Mouse (Mus musculus): ENCODE data around the gene Nat8. TPM values are rescaled to one million over a fixed set of nuclear protein-coding genes. Genes with fewer than 3 reads are reported as not detected.
"Not testable (repeated sequence)": the region's sequence is repeated elsewhere in the genome, so short reads cannot be mapped to it uniquely, and the experiment has no call there.

The Nat8 gene
- 2.8 and 3.5 TPM in 2 replicates for polyA plus RNA-seq (2012; rRNA removed)

GRCm38 (mm10) chr6:85831796-85832321 lies at the start of gene Nat8:
Nat8 (minus strand) TSS chr6:85832082.
- DNase-seq (ENCODE audit: extremely low spot score in 1 of 2, low spot score in 1 of 2): no peak

GRCm38 (mm10) chr6:85869006-85869405 lies 37.1 kb upstream of the Nat8 start, which contains the start of gene Nat8f2:
Nat8f2 (minus strand) TSS chr6:85869158.
- not testable (repeated sequence) for DNase-seq (ENCODE audit: extremely low spot score in 1 of 2, low spot score in 1 of 2)

GRCm38 (mm10) chr6:85867726-85868690 lies 36.1 kb upstream of the Nat8 start:
- DNase-seq (ENCODE audit: extremely low spot score in 1 of 2, low spot score in 1 of 2): no peak

GRCm38 (mm10) chr6:85866995-85867394 lies 35.1 kb upstream of the Nat8 start:
- DNase-seq (ENCODE audit: extremely low spot score in 1 of 2, low spot score in 1 of 2): not testable (repeated sequence)

- DNase-seq (ENCODE audit: extremely low spot score in 1 of 2, low spot score in 1 of 2): not testable (repeated sequence)
These were observed 34.3 kb upstream of the Nat8 start for GRCm38 (mm10) chr6:85866166-85866565.

- DNase-seq (ENCODE audit: extremely low spot score in 1 of 2, low spot score in 1 of 2): not testable (repeated sequence)
These were observed 33.2 kb upstream of the Nat8 start for GRCm38 (mm10) chr6:85864900-85865639.

- no peak for DNase-seq (ENCODE audit: extremely low spot score in 1 of 2, low spot score in 1 of 2)
These were observed 32.0 kb upstream of the Nat8 start for GRCm38 (mm10) chr6:85863840-85864239.

GRCm38 (mm10) chr6:85863136-85863535 lies 31.3 kb upstream of the Nat8 start:
- no peak for DNase-seq (ENCODE audit: extremely low spot score in 1 of 2, low spot score in 1 of 2)

GRCm38 (mm10) chr6:85862565-85862964 lies 30.7 kb upstream of the Nat8 start:
- DNase-seq (ENCODE audit: extremely low spot score in 1 of 2, low spot score in 1 of 2): no peak

GRCm38 (mm10) chr6:85861247-85861646 lies 29.4 kb upstream of the Nat8 start:
- no peak for DNase-seq (ENCODE audit: extremely low spot score in 1 of 2, low spot score in 1 of 2)

GRCm38 (mm10) chr6:85856194-85856678 lies 24.4 kb upstream of the Nat8 start:
- peak; percentile 67 to 77 for DNase-seq (ENCODE audit: extremely low spot score in 1 of 2, low spot score in 1 of 2)

- DNase-seq (ENCODE audit: extremely low spot score in 1 of 2, low spot score in 1 of 2): no peak
These were observed 21.6 kb upstream of the Nat8 start for GRCm38 (mm10) chr6:85853481-85853880.

GRCm38 (mm10) chr6:85851062-85851773 lies 19.3 kb upstream of the Nat8 start:
- no peak for DNase-seq (ENCODE audit: extremely low spot score in 1 of 2, low spot score in 1 of 2)

- no peak for DNase-seq (ENCODE audit: extremely low spot score in 1 of 2, low spot score in 1 of 2)
These were observed 17.4 kb upstream of the Nat8 start for GRCm38 (mm10) chr6:85849240-85849639.

GRCm38 (mm10) chr6:85848140-85848539 lies 16.3 kb upstream of the Nat8 start:
- no peak for DNase-seq (ENCODE audit: extremely low spot score in 1 of 2, low spot score in 1 of 2)

- no peak for DNase-seq (ENCODE audit: extremely low spot score in 1 of 2, low spot score in 1 of 2)
These were observed 15.0 kb upstream of the Nat8 start for GRCm38 (mm10) chr6:85846921-85847320.

- not testable (repeated sequence) for DNase-seq (ENCODE audit: extremely low spot score in 1 of 2, low spot score in 1 of 2)
These were observed 12.0 kb upstream of the Nat8 start for GRCm38 (mm10) chr6:85843677-85844458.

- peak; percentile 29 to 58 for DNase-seq (ENCODE audit: extremely low spot score in 1 of 2, low spot score in 1 of 2)
These were observed 8.1 kb upstream of the Nat8 start for GRCm38 (mm10) chr6:85839982-85840381.

GRCm38 (mm10) chr6:85838674-85839073 lies 6.8 kb upstream of the Nat8 start:
- DNase-seq (ENCODE audit: extremely low spot score in 1 of 2, low spot score in 1 of 2): no peak
